Mouse (Mus musculus): ENCODE measurements around the gene Abi2. TPM values are rescaled to one million over a fixed set of nuclear protein-coding genes. Genes with fewer than 3 reads are reported as not detected.
"Not testable (repeated sequence)": the region's sequence is repeated elsewhere in the genome, so short reads cannot be mapped to it uniquely, and the experiment has no call there.

Abi2 gene
- polyA plus RNA-seq, 1 experiment from 2014 or later = 73.0 TPM

DNA sequence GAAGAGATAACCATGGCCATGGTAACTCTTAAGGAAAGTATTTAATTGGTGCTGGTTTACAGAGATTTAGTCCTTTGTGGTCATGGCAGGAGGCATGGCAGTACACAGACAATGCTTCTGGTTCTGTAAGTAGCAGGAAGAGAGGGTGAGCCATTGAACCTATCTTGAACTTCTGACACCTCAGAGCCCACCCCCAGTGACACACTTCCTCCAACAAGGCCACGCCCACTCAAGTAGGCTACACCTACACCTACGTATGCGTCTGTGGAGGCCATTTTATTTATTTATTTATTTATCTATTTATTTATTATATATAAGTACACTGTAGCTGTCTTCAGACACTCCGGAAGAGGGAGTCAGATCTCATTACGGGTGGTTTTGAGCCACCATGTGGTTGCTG, 22.1 kb downstream of the Abi2 start:
- Histone ChIP-seq H3K9me3 (replicated peaks) (no peaks in the 10 kb centered on the region; the same call in 1 of the 2 replicates), H3K4me2 (no peak overlapping the region), H3K27me3 (replicated peaks) (no peaks in the 10 kb centered on the region), H3K9ac (replicated peaks) (no peak overlapping the region), H3K27ac (replicated peaks) (no peak overlapping the region), H3K4me1 (peaks cover 8% of the 10 kb centered on the region; the same call in 1 of the 2 replicates), H3K4me3 (replicated peaks) (no peak overlapping the region), H3K36me3 (no peaks in the 10 kb centered on the region)
- ATAC-seq (ENCODE audit: low FRiP score) = no peak
- 92% methylated on average over 5 of the region's 5 CpGs for WGBS

DNA sequence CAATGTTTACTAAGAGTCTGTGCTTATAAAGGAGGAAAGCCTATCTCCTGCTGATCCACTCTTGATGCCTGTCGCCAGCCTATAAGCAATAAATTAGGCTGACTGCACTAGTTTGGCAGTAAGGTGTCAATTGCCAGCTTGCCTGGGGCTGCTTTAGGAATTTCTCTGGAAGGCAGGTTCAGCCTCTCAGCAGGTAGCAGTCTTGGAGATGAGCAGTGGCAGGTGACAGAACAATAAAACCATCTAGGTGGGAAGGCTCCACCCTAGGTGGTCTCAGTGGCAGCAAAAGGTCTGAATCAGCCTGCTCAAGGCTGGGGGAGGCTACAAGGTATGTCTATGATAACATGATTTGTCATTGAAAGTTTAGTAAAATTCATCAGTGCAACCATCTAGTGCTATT, 23.1 kb downstream of the Abi2 start:
- H3K9ac ChIP-seq (replicated peaks) = no peak overlapping the region
- H3K9me3 ChIP-seq (replicated peaks) = no peaks in the 10 kb centered on the region; the same call in 1 of the 2 replicates
- no peak overlapping the region for H3K27ac ChIP-seq (replicated peaks)
- peaks cover 8% of the 10 kb centered on the region; the same call in 1 of the 2 replicates for H3K4me1 ChIP-seq
- H3K4me2 ChIP-seq = no peak overlapping the region
- ATAC-seq (ENCODE audit: low FRiP score) = no peak
- H3K36me3 ChIP-seq = no peaks in the 10 kb centered on the region
- no peak overlapping the region for H3K4me3 ChIP-seq (replicated peaks)
- WGBS = 22% methylated on average over 1 of the region's 1 CpGs
- H3K27me3 ChIP-seq (replicated peaks) = no peaks in the 10 kb centered on the region

DNA sequence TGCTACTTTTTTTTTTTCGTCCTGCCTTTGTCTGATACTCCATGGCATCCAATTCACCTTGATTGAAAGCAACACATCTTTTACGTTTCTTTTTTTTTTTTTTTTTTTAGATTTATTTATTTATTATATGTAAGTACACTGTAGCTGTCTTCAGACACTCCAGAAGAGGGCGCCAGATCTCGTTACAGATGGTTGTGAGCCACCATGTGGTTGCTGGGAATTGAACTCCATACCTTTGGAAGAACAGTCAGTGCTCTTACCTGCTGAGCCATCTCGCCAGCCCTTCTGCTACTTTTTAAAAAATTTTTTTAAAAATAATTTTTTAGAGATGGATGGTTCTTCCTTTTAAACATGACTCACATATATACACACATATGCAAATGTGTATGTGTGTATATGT, 32.0 kb downstream of the Abi2 start:
- H3K9ac ChIP-seq (replicated peaks); H3K36me3 ChIP-seq; H3K4me3 ChIP-seq (replicated peaks); H3K27me3 ChIP-seq (replicated peaks); H3K27ac ChIP-seq (replicated peaks); H3K4me2 ChIP-seq; H3K4me1 ChIP-seq; ATAC-seq (ENCODE audit: low FRiP score); H3K9me3 ChIP-seq (replicated peaks): not testable (repeated sequence)
- 76% methylated on average over 5 of the region's 5 CpGs for WGBS

DNA sequence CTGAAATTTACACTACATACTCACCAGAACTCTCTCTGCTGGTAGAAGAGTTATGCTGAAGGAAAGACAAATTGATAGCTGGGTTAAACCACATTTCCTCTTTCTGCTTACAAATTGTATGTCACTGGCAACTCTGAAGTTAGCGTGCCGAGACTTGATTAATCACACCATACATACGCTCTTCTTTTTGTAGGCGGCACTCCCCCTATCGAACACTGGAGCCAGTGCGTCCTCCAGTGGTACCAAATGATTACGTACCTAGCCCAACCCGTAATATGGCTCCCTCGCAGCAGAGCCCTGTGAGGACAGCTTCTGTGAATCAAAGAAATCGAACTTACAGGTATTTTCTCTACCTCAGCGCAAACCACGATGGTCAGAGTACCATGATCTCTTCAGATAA, 37.6 kb downstream of the Abi2 start:
- H3K27ac ChIP-seq (replicated peaks) = no peak overlapping the region
- no peak overlapping the region for H3K4me3 ChIP-seq (replicated peaks)
- H3K4me2 ChIP-seq = no peak overlapping the region
- H3K27me3 ChIP-seq (replicated peaks) = no peaks in the 10 kb centered on the region
- H3K9ac ChIP-seq (replicated peaks) = no peak overlapping the region
- no peaks in the 10 kb centered on the region for H3K4me1 ChIP-seq
- 84% methylated on average over 12 of the region's 12 CpGs for WGBS
- peaks cover 22% of the 10 kb centered on the region for H3K36me3 ChIP-seq
- no peak for ATAC-seq (ENCODE audit: low FRiP score)
- no peaks in the 10 kb centered on the region for H3K9me3 ChIP-seq (replicated peaks)

DNA sequence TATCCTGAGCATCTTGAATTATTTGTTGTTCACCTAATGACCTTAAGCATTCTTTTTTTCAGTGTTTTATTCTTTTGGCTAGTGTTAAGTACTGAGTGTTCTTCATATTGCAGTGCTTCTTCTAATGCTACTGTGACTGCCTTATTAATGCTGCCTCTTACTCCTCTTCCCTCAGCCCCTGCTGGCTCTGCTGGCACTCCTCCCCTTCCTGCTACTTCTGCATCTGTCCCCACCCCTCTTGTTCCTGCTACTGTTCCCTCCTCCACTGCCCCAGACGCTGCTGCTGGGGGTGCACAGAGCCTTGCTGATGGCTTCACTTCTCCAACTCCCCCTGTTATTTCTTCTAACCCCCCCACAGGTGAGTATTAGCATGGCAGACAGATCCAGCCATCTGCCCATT, 40.5 kb downstream of the Abi2 start:
- H3K4me3 ChIP-seq (replicated peaks) = no peak overlapping the region
- H3K9ac ChIP-seq (replicated peaks) = no peak overlapping the region
- no peak overlapping the region for H3K27ac ChIP-seq (replicated peaks)
- no peaks in the 10 kb centered on the region for H3K4me1 ChIP-seq
- H3K4me2 ChIP-seq = no peak overlapping the region
- WGBS = 43% methylated on average over 1 of the region's 1 CpGs
- peaks cover 30% of the 10 kb centered on the region for H3K36me3 ChIP-seq
- no peaks in the 10 kb centered on the region for H3K9me3 ChIP-seq (replicated peaks)
- ATAC-seq (ENCODE audit: low FRiP score) = no peak
- H3K27me3 ChIP-seq (replicated peaks) = no peaks in the 10 kb centered on the region

DNA sequence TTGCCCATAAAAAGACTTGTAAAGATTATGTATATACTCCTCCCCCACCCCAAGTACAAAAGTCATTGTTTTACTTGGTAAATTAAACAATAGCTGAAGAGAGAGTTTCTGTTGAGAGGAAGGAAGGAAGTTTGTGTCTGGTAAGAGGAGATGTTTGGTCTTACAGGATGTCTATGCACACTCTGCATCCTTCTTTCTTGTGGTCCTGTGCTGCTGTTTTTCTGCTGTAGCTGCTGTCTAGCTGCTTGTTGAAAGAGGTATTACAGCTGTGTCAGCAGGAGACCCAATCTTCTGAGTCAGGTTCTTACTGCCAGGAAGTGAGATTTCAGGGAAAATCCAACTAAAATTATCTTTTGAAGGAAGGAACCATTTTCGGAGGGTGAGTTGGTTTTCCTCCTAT, 51.2 kb downstream of the Abi2 start:
- H3K4me3 ChIP-seq (replicated peaks) = no peak overlapping the region
- no peak overlapping the region for H3K27ac ChIP-seq (replicated peaks)
- no peak overlapping the region for H3K4me2 ChIP-seq
- H3K9ac ChIP-seq (replicated peaks) = no peak overlapping the region
- no peaks in the 10 kb centered on the region for H3K9me3 ChIP-seq (replicated peaks)
- H3K4me1 ChIP-seq = no peaks in the 10 kb centered on the region
- no peaks in the 10 kb centered on the region for H3K27me3 ChIP-seq (replicated peaks)
- peaks cover 14% of the 10 kb centered on the region for H3K36me3 ChIP-seq
- ATAC-seq (ENCODE audit: low FRiP score) = no peak
- WGBS = 91% methylated on average over 1 of the region's 1 CpGs

DNA sequence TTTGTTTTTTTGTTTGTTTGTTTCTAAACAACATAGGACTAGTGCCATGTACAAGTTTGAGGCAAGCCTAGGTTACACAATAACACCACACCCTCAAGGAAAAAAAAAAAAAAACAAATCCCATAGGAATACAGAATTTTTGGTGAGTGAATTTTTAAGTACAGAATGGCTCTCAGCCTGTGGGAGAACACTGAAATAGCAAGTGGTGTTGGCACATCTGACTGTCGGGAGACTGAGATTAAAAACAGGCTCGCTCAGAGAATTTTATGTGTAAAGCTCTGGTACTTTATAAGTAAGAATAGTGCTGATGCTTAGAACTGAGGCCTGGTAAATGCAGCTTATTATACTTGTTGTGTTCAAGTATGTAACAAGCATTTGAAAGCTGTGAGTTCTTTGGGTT, 60.1 kb downstream of the Abi2 start:
- WGBS = 80% methylated on average over 2 of the region's 2 CpGs
- ATAC-seq (ENCODE audit: low FRiP score) = no peak
- Histone ChIP-seq H3K4me3 (replicated peaks) (no peak overlapping the region), H3K27me3 (replicated peaks) (no peaks in the 10 kb centered on the region), H3K4me2 (no peak overlapping the region), H3K36me3 (peaks cover 19% of the 10 kb centered on the region), H3K9me3 (replicated peaks) (no peaks in the 10 kb centered on the region), H3K27ac (replicated peaks) (no peak overlapping the region), H3K4me1 (no peaks in the 10 kb centered on the region), H3K9ac (replicated peaks) (no peak overlapping the region)

DNA sequence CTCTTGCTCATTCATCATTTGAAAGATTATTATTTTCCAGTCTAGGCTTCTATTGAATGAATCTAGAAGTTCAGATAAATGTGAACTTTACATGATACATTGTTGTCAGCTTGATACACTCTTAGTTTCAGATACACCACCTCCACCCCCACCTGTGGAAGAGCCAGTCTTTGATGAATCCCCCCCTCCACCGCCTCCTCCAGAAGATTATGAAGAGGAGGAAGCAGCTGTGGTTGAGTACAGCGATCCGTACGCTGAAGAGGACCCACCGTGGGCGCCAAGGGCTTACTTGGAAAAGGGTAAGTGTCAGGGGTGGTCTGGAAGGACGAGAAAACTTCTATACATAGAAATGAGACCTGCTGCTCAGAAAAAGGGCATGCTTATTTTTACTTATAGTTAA, 61.1 kb downstream of the Abi2 start:
- no peak for ATAC-seq (ENCODE audit: low FRiP score)

DNA sequence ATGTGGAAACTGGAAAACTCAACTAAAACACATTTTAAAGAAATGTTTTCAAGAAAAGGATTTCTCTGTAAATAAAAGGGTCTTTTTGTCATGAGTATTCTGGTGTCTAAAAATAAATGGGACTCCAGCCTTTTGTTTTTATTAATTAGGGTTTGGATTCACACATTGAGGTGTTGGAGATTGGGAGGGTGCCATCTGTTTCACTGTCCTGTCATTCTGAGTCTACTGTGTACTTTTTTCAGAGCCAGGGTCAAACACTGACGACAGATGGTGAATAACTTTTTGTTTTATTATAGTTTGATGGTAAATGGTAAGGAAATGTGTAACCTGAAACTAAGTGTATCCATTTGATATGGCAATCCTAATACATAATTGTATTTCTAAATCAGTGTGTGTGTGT, 72.1 kb downstream of the Abi2 start:
- peaks cover 27% of the 10 kb centered on the region for H3K36me3 ChIP-seq
- 44% methylated on average over 1 of the region's 1 CpGs for WGBS
- ATAC-seq (ENCODE audit: low FRiP score) = no peak
- H3K4me1 ChIP-seq = no peaks in the 10 kb centered on the region
- H3K9me3 ChIP-seq (replicated peaks) = no peaks in the 10 kb centered on the region
- no peak overlapping the region for H3K4me2 ChIP-seq
- no peaks in the 10 kb centered on the region for H3K27me3 ChIP-seq (replicated peaks)
- no peak overlapping the region for H3K4me3 ChIP-seq (replicated peaks)
- H3K27ac ChIP-seq (replicated peaks) = no peak overlapping the region
- H3K9ac ChIP-seq (replicated peaks) = no peak overlapping the region

More for the DNA sequence above, 61.1 kb downstream of the Abi2 start:
- Histone ChIP-seq H3K4me1 (no peaks in the 10 kb centered on the region), H3K27me3 (replicated peaks) (no peaks in the 10 kb centered on the region), H3K9me3 (replicated peaks) (no peaks in the 10 kb centered on the region), H3K36me3 (peaks cover 19% of the 10 kb centered on the region), H3K27ac (replicated peaks) (no peak overlapping the region), H3K4me3 (replicated peaks) (no peak overlapping the region), H3K9ac (replicated peaks) (no peak overlapping the region), H3K4me2 (no peak overlapping the region)
- WGBS = 94% methylated on average over 7 of the region's 7 CpGs

DNA sequence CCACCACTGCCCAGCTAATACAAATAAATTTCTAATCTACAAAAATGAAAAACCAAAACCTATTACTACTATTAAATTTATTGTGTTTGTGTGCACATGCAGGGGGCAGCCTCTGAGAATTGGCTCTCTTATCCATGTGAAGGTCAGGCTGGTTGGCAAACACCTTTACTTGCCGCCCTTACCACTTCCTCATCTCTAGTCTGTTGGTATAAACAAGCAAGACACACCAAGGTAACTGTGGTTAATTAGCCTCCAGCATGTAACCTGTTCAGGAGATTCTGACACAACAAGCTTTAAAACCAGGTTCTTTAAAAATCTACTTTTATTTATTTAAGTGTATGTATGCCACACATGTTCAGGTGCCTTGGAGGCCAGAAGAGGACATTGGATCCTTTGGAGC, 73.5 kb downstream of the Abi2 start:
- WGBS = 86% methylated on average over 1 of the region's 1 CpGs
- ATAC-seq (ENCODE audit: low FRiP score) = no peak
- no peaks in the 10 kb centered on the region for H3K4me1 ChIP-seq
- no peak overlapping the region for H3K4me3 ChIP-seq (replicated peaks)
- H3K36me3 ChIP-seq = peaks cover 22% of the 10 kb centered on the region
- no peaks in the 10 kb centered on the region for H3K9me3 ChIP-seq (replicated peaks)
- no peak overlapping the region for H3K27ac ChIP-seq (replicated peaks)
- H3K9ac ChIP-seq (replicated peaks) = no peak overlapping the region
- H3K4me2 ChIP-seq = no peak overlapping the region
- H3K27me3 ChIP-seq (replicated peaks) = no peaks in the 10 kb centered on the region

DNA sequence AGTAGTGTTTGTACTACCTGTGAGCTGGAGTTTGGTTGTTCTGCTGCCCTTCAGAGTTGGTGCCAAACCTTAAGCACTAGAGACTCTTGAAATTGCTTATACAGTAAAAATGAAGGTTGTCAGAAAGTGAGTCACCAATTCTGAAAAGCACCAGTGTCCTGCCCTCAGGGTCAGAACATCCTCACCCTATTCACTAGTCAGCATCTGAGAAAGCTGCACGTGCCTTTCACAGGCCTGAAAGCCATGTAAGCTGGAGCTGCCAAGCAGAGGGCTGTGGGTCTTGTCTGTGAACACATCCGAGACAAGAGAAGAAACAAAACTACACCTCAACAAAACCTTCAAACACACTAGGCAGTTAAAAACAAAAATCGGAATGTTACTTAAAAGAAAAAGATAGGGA, 76.2 kb downstream of the Abi2 start:
- H3K36me3 ChIP-seq = peaks cover 36% of the 10 kb centered on the region
- H3K9me3 ChIP-seq (replicated peaks) = no peaks in the 10 kb centered on the region
- H3K27ac ChIP-seq (replicated peaks) = no peak overlapping the region
- H3K4me2 ChIP-seq = no peak overlapping the region
- WGBS = 77% methylated on average over 3 of the region's 3 CpGs
- no peaks in the 10 kb centered on the region for H3K4me1 ChIP-seq
- H3K9ac ChIP-seq (replicated peaks) = no peak overlapping the region
- no peaks in the 10 kb centered on the region for H3K27me3 ChIP-seq (replicated peaks)
- no peak overlapping the region for H3K4me3 ChIP-seq (replicated peaks)
- ATAC-seq (ENCODE audit: low FRiP score) = no peak

DNA sequence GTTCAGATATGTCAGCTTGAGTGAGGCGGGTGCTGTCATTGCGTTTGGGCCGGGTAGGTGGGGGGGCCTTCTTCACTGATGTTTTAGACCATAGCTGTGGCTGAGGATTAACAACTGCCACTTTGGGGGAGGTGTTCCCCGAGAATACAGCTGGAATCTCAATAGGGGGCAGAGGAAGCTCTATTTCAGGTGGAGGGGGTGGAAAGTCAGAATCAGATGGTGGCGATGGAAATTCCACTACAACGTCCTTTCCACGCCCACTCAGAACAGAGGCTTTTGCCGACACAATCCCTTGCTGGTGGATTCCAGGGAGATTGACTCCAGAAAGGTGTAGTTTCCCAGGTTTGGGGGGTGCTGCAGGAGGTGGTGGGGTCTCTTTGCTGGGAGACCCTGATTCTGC, 79.2 kb downstream of the Abi2 start:
- H3K27ac ChIP-seq (replicated peaks) = no peak overlapping the region

DNA sequence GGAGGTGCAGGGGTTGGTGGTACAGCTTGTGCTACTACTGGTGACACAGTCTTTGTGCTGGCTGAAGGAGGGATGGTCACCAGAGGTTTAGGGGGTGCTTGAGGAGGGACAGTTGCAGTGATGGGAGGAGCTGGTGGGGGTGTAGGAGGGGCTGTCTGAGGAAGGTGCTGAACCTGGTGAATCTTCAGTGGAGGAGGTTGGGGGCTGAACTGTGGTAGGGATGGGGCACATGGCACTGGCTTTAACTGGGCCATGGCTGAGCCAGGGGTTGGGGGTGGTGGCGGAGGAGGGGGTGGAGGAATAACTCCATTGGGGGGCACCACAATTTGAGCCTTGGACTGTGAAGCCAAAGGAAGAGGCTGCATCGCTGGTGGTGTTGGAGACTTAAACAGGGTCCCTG, 80.2 kb downstream of the Abi2 start:
- H3K4me2 ChIP-seq = no peak overlapping the region
- no peak overlapping the region for H3K27ac ChIP-seq (replicated peaks)
- 80% methylated on average over 2 of the region's 2 CpGs for WGBS
- no peak overlapping the region for H3K4me3 ChIP-seq (replicated peaks)
- ATAC-seq (ENCODE audit: low FRiP score) = no peak; the same call in 1 of the 2 replicates
- H3K9me3 ChIP-seq (replicated peaks) = no peaks in the 10 kb centered on the region
- H3K36me3 ChIP-seq = peaks cover 56% of the 10 kb centered on the region
- no peaks in the 10 kb centered on the region for H3K4me1 ChIP-seq
- H3K9ac ChIP-seq (replicated peaks) = no peak overlapping the region
- H3K27me3 ChIP-seq (replicated peaks) = no peaks in the 10 kb centered on the region

More for the DNA sequence above, 79.2 kb downstream of the Abi2 start:
- ATAC-seq (ENCODE audit: low FRiP score) = no peak
- Histone ChIP-seq H3K9ac (replicated peaks) (no peak overlapping the region), H3K27me3 (replicated peaks) (no peaks in the 10 kb centered on the region), H3K9me3 (replicated peaks) (no peaks in the 10 kb centered on the region), H3K4me3 (replicated peaks) (no peak overlapping the region), H3K36me3 (peaks cover 53% of the 10 kb centered on the region), H3K4me2 (no peak overlapping the region), H3K4me1 (no peaks in the 10 kb centered on the region)
- WGBS = 89% methylated on average over 8 of the region's 8 CpGs
